Comparison of ENCODE assay signal across 8 mouse cellular contexts in genomic region chr15:102518859-102519201, GRCm38 (mm10). TPM values are rescaled to one million over a fixed set of nuclear protein-coding genes. Genes with fewer than 3 reads are reported as not detected.
A peak's percentile ranks its signal among the peaks of the same experiment; 100 is the strongest.
DNase-seq lines count a peak whose midpoint lies in the region; ATAC-seq and TF ChIP-seq lines count a peak whose summit lies in the region.

No protein-coding gene starts in this region.

- TF ChIP-seq CTCF in CH12.LX (conservative IDR thresholded peaks at IDR 0.05 in 1 of 2, IDR thresholded peaks at IDR 0.05 in 1 of 2; ENCODE audit: low read depth in 2 of 2, low read length in 2 of 2): no peak

- WGBS in heart, embryonic 11.5 days (ENCODE audit: insufficient replicate concordance): 16% methylated on average over 9 of the region's 9 CpGs
- 21% methylated on average over 9 of the region's 9 CpGs for WGBS in forebrain, embryonic 14.5 days
- WGBS in liver, embryonic 15.5 days (ENCODE audit: insufficient replicate concordance): 3% methylated on average over 9 of the region's 9 CpGs

- TF ChIP-seq EP300 in CH12.LX (IDR thresholded peaks at IDR 0.05; ENCODE audit: low read length): no peak

- no peak for ATAC-seq in heart, embryonic 11.5 days (replicated peaks; ENCODE audit: insufficient number of reproducible peaks, low FRiP score, low TSS enrichment)
- ATAC-seq in forebrain, embryonic 14.5 days: no peak
- ATAC-seq in liver, embryonic 15.5 days (ENCODE audit: insufficient read depth): no peak

- H3K27me3 ChIP-seq in heart, embryonic 11.5 days (ENCODE audit: control insufficient read depth, insufficient read depth, low read length): no peaks in the 10 kb centered on the region
- peaks cover 3% of the 10 kb centered on the region for H3K27me3 ChIP-seq in CH12.LX (replicated peaks)
- no peaks in the 10 kb centered on the region for H3K27me3 ChIP-seq in forebrain, embryonic 14.5 days (replicated peaks; ENCODE audit: control insufficient read depth, insufficient read depth, low read length)
- peaks cover 16% of the 10 kb centered on the region for H3K27me3 ChIP-seq in liver, embryonic 15.5 days

- TF ChIP-seq POLR2A in CH12.LX (IDR thresholded peaks at IDR 0.05; ENCODE audit: low read depth, low read length): no peak

- H3K27ac ChIP-seq in heart, embryonic 11.5 days (ENCODE audit: low read depth, low read length): peak overlapping the region; percentile 96
- H3K27ac ChIP-seq in CH12.LX (ENCODE audit: insufficient read depth, low read depth): peak overlapping the region; percentile 94
- peak overlapping the region; percentile 99 for H3K27ac ChIP-seq in forebrain, embryonic 14.5 days (ENCODE audit: low read depth, low read length)
- H3K27ac ChIP-seq in liver, embryonic 15.5 days (replicated peaks): peak overlapping the region; percentile 97

- H3K9me3 ChIP-seq in heart, embryonic 11.5 days (replicated peaks; ENCODE audit: control insufficient read depth, low read length): no peaks in the 10 kb centered on the region
- no peaks in the 10 kb centered on the region for H3K9me3 ChIP-seq in CH12.LX (replicated peaks; ENCODE audit: low read length)
- no peaks in the 10 kb centered on the region for H3K9me3 ChIP-seq in forebrain, embryonic 14.5 days (replicated peaks; ENCODE audit: control insufficient read depth, low read length)
- no peaks in the 10 kb centered on the region for H3K9me3 ChIP-seq in liver, embryonic 15.5 days (replicated peaks)

- peak overlapping the region; percentile 94 for H3K9ac ChIP-seq in heart, embryonic 11.5 days (ENCODE audit: low read depth, low read length)
- H3K9ac ChIP-seq in CH12.LX (ENCODE audit: insufficient read depth, low read depth): peak overlapping the region; percentile 96
- H3K9ac ChIP-seq in forebrain, embryonic 14.5 days (ENCODE audit: low read length): peak overlapping the region; percentile 87
- H3K9ac ChIP-seq in liver, embryonic 15.5 days: peak overlapping the region; percentile 94

- H3K4me3 ChIP-seq in heart, embryonic 11.5 days (ENCODE audit: low read depth, low read length): peak overlapping the region; percentile 65
- H3K4me3 ChIP-seq in CH12.LX (replicated peaks in 1 of 3; ENCODE audit: low read depth in 2 of 3, low read length in 2 of 3, poor library complexity in 1 of 3): peak overlapping the region; percentile 61 to 98 (median 90)
- H3K4me3 ChIP-seq in forebrain, embryonic 14.5 days (ENCODE audit: low read depth, low read length): peak overlapping the region; percentile 75
- H3K4me3 ChIP-seq in liver, embryonic 15.5 days (replicated peaks): peak overlapping the region; percentile 87

- peaks cover 6% of the 10 kb centered on the region for H3K79me2 ChIP-seq in CH12.LX (replicated peaks; ENCODE audit: control insufficient read depth, extremely low read depth, insufficient read depth, poor library complexity, severe bottlenecking)

- H3K36me3 ChIP-seq in heart, embryonic 11.5 days (ENCODE audit: control insufficient read depth, insufficient read depth, low read length): peaks cover 5% of the 10 kb centered on the region; the same call in 1 of the 2 replicates
- H3K36me3 ChIP-seq in CH12.LX (replicated peaks in 1 of 2; ENCODE audit: control insufficient read depth in 1 of 2, insufficient read depth in 1 of 2, low read length in 1 of 2): peaks cover 27 to 33% of the 10 kb centered on the region in 2 experiments
- peaks cover 24% of the 10 kb centered on the region for H3K36me3 ChIP-seq in forebrain, embryonic 14.5 days (ENCODE audit: control insufficient read depth, insufficient read depth, low read length)
- peaks cover 27% of the 10 kb centered on the region for H3K36me3 ChIP-seq in liver, embryonic 15.5 days (replicated peaks)

- no peak for DNase-seq in heart, adult 8-10 months (ENCODE audit: low spot score)
- DNase-seq in CH12.LX (ENCODE audit: extremely low read depth): no peak
- DNase-seq in forebrain, embryonic 14.5 days (ENCODE audit: low spot score): no peak
- DNase-seq in frontal cortex, postnatal 10 days (ENCODE audit: low spot score in 2 of 2): no peak
- DNase-seq in layer of hippocampus, postnatal 36 days: no peak
- DNase-seq in layer of hippocampus, postnatal 10 days (ENCODE audit: low spot score in 2 of 2): no peak

- dilution Hi-C loops in CH12.LX (cut with MboI; ENCODE audit: extremely low pct_ligation_motif_present, extremely low pct_unique_long_range_greater_than_20kb, low sequenced_read_pairs): no loop called here

- peak overlapping the region; percentile 80 for H3K4me2 ChIP-seq in heart, embryonic 11.5 days
- peak overlapping the region; percentile 87 for H3K4me2 ChIP-seq in CH12.LX (ENCODE audit: insufficient read depth, low read depth, poor library complexity, severe bottlenecking)
- peak overlapping the region; percentile 61 for H3K4me2 ChIP-seq in forebrain, embryonic 14.5 days (ENCODE audit: low read length)
- peak overlapping the region; percentile 100 for H3K4me2 ChIP-seq in liver, embryonic 15.5 days

- in situ Hi-C loops in CH12.LX (cut with MboI; ENCODE audit: low pct_ligation_motif_present, low pct_unique_long_range_greater_than_20kb, low sequenced_read_pairs): loop anchor here (5.0 kb wide), 1 partner anchor 52 kb away; no protein-coding TSS in a partner anchor

- no peak for TF ChIP-seq RAD21 in CH12.LX (IDR thresholded peaks at IDR 0.05; ENCODE audit: low read depth, low read length)

- peaks cover 25% of the 10 kb centered on the region for H3K4me1 ChIP-seq in heart, embryonic 11.5 days (ENCODE audit: control insufficient read depth, insufficient read depth, low read length)
- H3K4me1 ChIP-seq in CH12.LX (ENCODE audit: control insufficient read depth in 1 of 2, insufficient read depth in 2 of 2): peaks cover 3 to 28% of the 10 kb centered on the region in 2 experiments; a peak in 3 of 4 replicates
- peaks cover 16% of the 10 kb centered on the region for H3K4me1 ChIP-seq in forebrain, embryonic 14.5 days (ENCODE audit: control insufficient read depth, insufficient read depth, low read length)
- H3K4me1 ChIP-seq in liver, embryonic 15.5 days (replicated peaks): peaks cover 49% of the 10 kb centered on the region

TF ChIP-seq in CH12.LX, 34 proteins besides CTCF, POLR2A, EP300 and RAD21:
- TF ChIP-seq MAFK (IDR thresholded peaks at IDR 0.05; ENCODE audit: insufficient replicate concordance, low read length) (no peak), MEF2A (IDR thresholded peaks at IDR 0.05; ENCODE audit: borderline replicate concordance, low read depth, low read length) (no peak)

RNA-seq across cellular contexts. Expression of gene Tarbp2, which starts 0.8 kb away (rescaled TPM):
- polyA plus RNA-seq in heart, embryonic 11.5 days (2014; fragmentation: Nextera tagmentation; extraction: Ambion mirVana): 97.7 and 108 TPM in 2 replicates
- 10 to 100 TPM; 38.8 to 50.0 (median 44.7) TPM for total RNA-seq in heart, adult 8-10 months (2022)
- total RNA-seq in CH12.LX (2012; rRNA removed): 75.6 and 95.5 TPM in 2 replicates
- 53.1 and 62.2 TPM in 2 replicates for total RNA-seq in CH12.LX (2014; rRNA removed)
- polyA plus RNA-seq in CH12.LX (2012; ENCODE audit: insufficient read length, low read depth): 105 and 136 TPM in 2 replicates
- polyA plus RNA-seq in forebrain, embryonic 14.5 days (2014; fragmentation: Nextera tagmentation; extraction: Ambion mirVana): 83.9 and 90.7 TPM in 2 replicates
- 42.0 and 46.8 TPM in 2 replicates for polyA plus RNA-seq in liver, embryonic 15.5 days (2015; fragmentation: Nextera tagmentation; extraction: Ambion mirVana)
- 10 to 100 TPM; 32.2 to 36.9 TPM for total RNA-seq in layer of hippocampus, postnatal 36 days (2021)
- 10 to 100 TPM; 45.7 to 46.8 TPM for total RNA-seq in layer of hippocampus, postnatal 10 days (2021)

RNA-seq across cellular contexts. Expression of gene Map3k12, which starts 2.0 kb away (rescaled TPM):
- polyA plus RNA-seq in heart, embryonic 11.5 days (2014; fragmentation: Nextera tagmentation; extraction: Ambion mirVana): 10.0 and 10.9 TPM in 2 replicates
- 1 to 10 TPM; 1.7 to 2.8 (median 2.3) TPM for total RNA-seq in heart, adult 8-10 months (2022)
- 2.8 and 3.0 TPM in 2 replicates for total RNA-seq in CH12.LX (2012; rRNA removed)
- total RNA-seq in CH12.LX (2014; rRNA removed): 1.4 and 1.5 TPM in 2 replicates
- polyA plus RNA-seq in CH12.LX (2012; ENCODE audit: insufficient read length, low read depth): 2.3 and 3.0 TPM in 2 replicates
- polyA plus RNA-seq in forebrain, embryonic 14.5 days (2014; fragmentation: Nextera tagmentation; extraction: Ambion mirVana): 28.6 and 36.9 TPM in 2 replicates
- 1.5 TPM in 2 replicates for polyA plus RNA-seq in liver, embryonic 15.5 days (2015; fragmentation: Nextera tagmentation; extraction: Ambion mirVana)
- total RNA-seq in layer of hippocampus, postnatal 36 days (2021): 100 to 1,000 TPM in 1 of 2 experiments, 10 to 100 TPM in 1; 96.4 to 103 TPM
- total RNA-seq in layer of hippocampus, postnatal 10 days (2021): 10 to 100 TPM; 83.2 to 88.9 TPM

RNA-seq across cellular contexts. Expression of gene Npff, which starts 5.9 kb away (rescaled TPM):
- polyA plus RNA-seq in heart, embryonic 11.5 days (2014; fragmentation: Nextera tagmentation; extraction: Ambion mirVana): 0.68 and 1.2 TPM in 2 replicates
- total RNA-seq in heart, adult 8-10 months (2022): 1 to 10 TPM in 3 of 4 experiments, under 1 TPM in 1; 0.65 to 2.2 (median 1.9) TPM
- total RNA-seq in CH12.LX (2012; rRNA removed) (0.76 and 1.0 TPM in 2 replicates), CH12.LX (2014; rRNA removed) (0.82 and 1.1 TPM in 2 replicates)
- 2.1 and 2.7 TPM in 2 replicates for polyA plus RNA-seq in CH12.LX (2012; ENCODE audit: insufficient read length, low read depth)
- polyA plus RNA-seq in forebrain, embryonic 14.5 days (2014; fragmentation: Nextera tagmentation; extraction: Ambion mirVana): 1.3 and 1.4 TPM in 2 replicates
- 0.63 and 1.1 TPM in 2 replicates for polyA plus RNA-seq in liver, embryonic 15.5 days (2015; fragmentation: Nextera tagmentation; extraction: Ambion mirVana)
- 1 to 10 TPM; 3.7 to 4.3 TPM for total RNA-seq in layer of hippocampus, postnatal 36 days (2021)
- total RNA-seq in layer of hippocampus, postnatal 10 days (2021): 1 to 10 TPM; 2.6 to 6.3 TPM

RNA-seq across cellular contexts. Expression of gene Gm10337, which starts 15.3 kb away (rescaled TPM):
- polyA plus RNA-seq in heart, embryonic 11.5 days (2014; fragmentation: Nextera tagmentation; extraction: Ambion mirVana): 2.7 TPM in 1 of 2 replicates, not detected in the other
- total RNA-seq in heart, adult 8-10 months (2022): not detected
- total RNA-seq in CH12.LX (2012; rRNA removed): not detected in 2 replicates
- total RNA-seq in CH12.LX (2014; rRNA removed): not detected in 2 replicates
- polyA plus RNA-seq in CH12.LX (2012; ENCODE audit: insufficient read length, low read depth): not detected in 2 replicates
- 13.4 TPM in 1 of 2 replicates, not detected in the other for polyA plus RNA-seq in forebrain, embryonic 14.5 days (2014; fragmentation: Nextera tagmentation; extraction: Ambion mirVana)
- not detected in 2 replicates for polyA plus RNA-seq in liver, embryonic 15.5 days (2015; fragmentation: Nextera tagmentation; extraction: Ambion mirVana)
- total RNA-seq in layer of hippocampus, postnatal 36 days (2021): not detected
- total RNA-seq in layer of hippocampus, postnatal 10 days (2021): not detected

RNA-seq across cellular contexts. Expression of gene Pcbp2, which starts 48.5 kb away (rescaled TPM):
- polyA plus RNA-seq in heart, embryonic 11.5 days (2014; fragmentation: Nextera tagmentation; extraction: Ambion mirVana): 187 and 213 TPM in 2 replicates
- total RNA-seq in heart, adult 8-10 months (2022): 100 to 1,000 TPM; 452 to 509 (median 465) TPM
- total RNA-seq in CH12.LX (2012; rRNA removed): 263 and 281 TPM in 2 replicates
- 308 and 379 TPM in 2 replicates for total RNA-seq in CH12.LX (2014; rRNA removed)
- 1,350 and 1,545 TPM in 2 replicates for polyA plus RNA-seq in CH12.LX (2012; ENCODE audit: insufficient read length, low read depth)
- 187 and 226 TPM in 2 replicates for polyA plus RNA-seq in forebrain, embryonic 14.5 days (2014; fragmentation: Nextera tagmentation; extraction: Ambion mirVana)
- 64.1 and 73.9 TPM in 2 replicates for polyA plus RNA-seq in liver, embryonic 15.5 days (2015; fragmentation: Nextera tagmentation; extraction: Ambion mirVana)
- total RNA-seq in layer of hippocampus, postnatal 36 days (2021): 100 to 1,000 TPM; 448 to 513 TPM
- 100 to 1,000 TPM; 418 to 481 TPM for total RNA-seq in layer of hippocampus, postnatal 10 days (2021)

Comparison
In these comparisons a context has a peak if more than half of its experiments do, and no peak if none do; other contexts are left out.
1. RNA of gene Map3k12, which starts 2.0 kb away (total RNA-seq): 96.4 to 103 TPM in layer of hippocampus, postnatal 36 days and 83.2 to 88.9 TPM in layer of hippocampus, postnatal 10 days; 1.4 to 3.0 TPM in CH12.LX and 1.7 to 2.8 TPM in heart, adult 8-10 months; every median in the first group is over 10 times any median in the second.
2. Peak in every context shown above with its lines, with median percentiles within 50 percentile points of each other: H3K27ac ChIP-seq, H3K4me2 ChIP-seq, H3K4me3 ChIP-seq and H3K9ac ChIP-seq.